Mouse (Mus musculus): ENCODE results near the gene Serpinf1. TPM values are rescaled to one million over a fixed set of nuclear protein-coding genes. Genes with fewer than 3 reads are reported as not detected.

Serpinf1 gene
- polyA plus RNA-seq (2015; fragmentation: Nextera tagmentation; extraction: Ambion mirVana): 37.4 and 40.1 TPM in 2 replicates

DNA sequence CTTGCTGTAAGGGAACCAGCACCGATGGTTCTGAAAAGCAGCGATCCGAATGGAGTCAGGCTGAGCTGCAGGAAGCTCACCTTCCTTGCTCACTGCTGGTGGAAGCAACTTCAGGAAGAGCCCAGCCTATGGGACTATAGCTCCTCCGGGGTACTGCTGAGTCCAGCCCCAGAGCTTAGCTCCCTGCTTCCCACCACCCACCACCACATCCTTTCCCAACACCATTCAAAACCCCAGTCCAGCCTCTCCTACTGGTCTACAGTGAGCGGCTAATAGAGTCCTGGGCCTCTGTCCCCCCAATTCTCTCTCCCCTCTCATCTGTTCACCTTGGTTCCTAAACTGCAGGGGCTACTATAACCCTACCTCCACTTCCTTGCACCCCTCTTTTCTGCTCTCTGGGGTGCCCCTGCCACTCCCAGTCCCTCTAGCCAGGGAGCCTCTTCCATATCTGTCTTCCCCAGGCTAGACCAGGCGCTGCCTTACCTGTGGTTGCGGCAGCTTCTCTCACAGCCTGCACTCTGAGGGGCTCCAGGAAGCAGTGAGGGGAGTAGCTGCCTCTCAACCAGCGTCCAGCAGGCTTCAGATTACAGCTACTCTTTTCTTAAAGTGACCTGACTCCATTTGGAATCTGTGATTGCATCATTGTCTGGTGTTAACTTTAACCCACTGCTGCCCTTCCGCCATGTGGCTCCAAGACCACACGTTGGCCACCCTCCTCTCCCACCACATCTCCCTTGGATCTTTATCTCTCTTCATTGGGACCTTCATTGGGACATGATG, at the start of gene Serpinf1:
Gene Serpinf1, minus strand, starts transcription at position 689 of the 780 bp plus-strand sequence.
- Histone ChIP-seq H3K4me1 (ENCODE audit: control insufficient read depth, insufficient read depth, low read length) (no peaks in the 10 kb centered on the region), H3K36me3 (ENCODE audit: control insufficient read depth, insufficient read depth) (no peaks in the 10 kb centered on the region), H3K27ac (ENCODE audit: low read length) (no peak within 1 kb of the TSS), H3K4me2 (ENCODE audit: low read depth, low read length) (peak within 1 kb of the TSS; percentile 35), H3K4me3 (ENCODE audit: low read length) (peak within 1 kb of the TSS; percentile 38), H3K27me3 (ENCODE audit: control insufficient read depth, insufficient read depth, low read length) (no peaks in the 10 kb centered on the region), H3K9me3 (replicated peaks; ENCODE audit: control insufficient read depth, low read length) (no peaks in the 10 kb centered on the region), H3K9ac (ENCODE audit: low read length) (peak within 1 kb of the TSS; percentile 35)
- no peak for ATAC-seq (replicated peaks; ENCODE audit: extremely low read depth, insufficient read depth, low FRiP score)
- 42% methylated on average over 10 of the region's 10 CpGs for WGBS

DNA sequence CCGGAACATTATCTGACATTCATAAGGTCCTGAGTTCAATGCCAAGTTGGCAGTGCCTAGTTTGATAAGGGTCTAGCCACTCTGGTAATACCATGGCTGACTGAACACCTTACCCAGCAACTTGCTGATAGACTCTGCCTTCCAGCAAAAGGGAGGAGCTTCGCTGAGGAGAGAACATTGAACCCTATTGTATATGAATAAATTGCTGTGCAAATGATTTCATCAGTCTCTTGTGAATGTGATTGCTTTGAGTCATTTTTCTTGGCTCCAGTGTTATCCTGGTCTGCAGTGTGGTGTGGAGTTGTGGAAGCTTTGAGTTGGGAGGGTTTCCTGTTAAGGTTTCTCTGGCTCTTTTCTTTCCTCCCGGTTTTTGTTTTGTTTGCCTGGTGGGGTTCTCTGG, 48.2 kb upstream of the Serpinf1 start:
- no peak for ATAC-seq (replicated peaks; ENCODE audit: extremely low read depth, insufficient read depth, low FRiP score)
- WGBS: 76% methylated on average over 3 of the region's 3 CpGs

DNA sequence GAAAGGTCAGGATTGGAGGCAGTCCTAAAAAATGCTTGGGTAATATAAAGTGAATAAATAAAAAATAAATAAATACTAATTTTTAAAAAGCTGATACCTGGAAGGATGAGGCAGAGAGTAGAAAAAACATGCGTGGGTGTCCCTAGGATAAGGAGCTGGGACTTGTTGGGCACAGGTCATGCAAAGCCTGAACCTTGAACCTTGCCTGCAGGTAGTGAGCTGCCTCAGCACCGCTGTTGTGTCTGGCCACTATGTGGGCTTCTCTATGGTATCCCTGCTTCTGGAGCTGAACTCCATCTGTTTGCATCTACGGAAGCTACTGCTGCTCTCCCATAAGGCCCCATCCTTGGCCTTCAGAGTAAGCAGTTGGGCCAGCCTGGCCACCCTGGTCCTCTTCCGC, 46.8 kb upstream of the Serpinf1 start:
- Histone ChIP-seq H3K4me1 (ENCODE audit: control insufficient read depth, insufficient read depth, low read length) (peaks cover 11% of the 10 kb centered on the region), H3K9ac (ENCODE audit: low read length) (no peak overlapping the region), H3K4me2 (ENCODE audit: low read depth, low read length) (no peak overlapping the region), H3K4me3 (ENCODE audit: low read length) (no peak overlapping the region), H3K36me3 (ENCODE audit: control insufficient read depth, insufficient read depth) (peaks cover 16% of the 10 kb centered on the region), H3K27ac (ENCODE audit: low read length) (no peak overlapping the region), H3K9me3 (replicated peaks; ENCODE audit: control insufficient read depth, low read length) (0 out of 2 replicates have a peak, but pooled peaks cover 3% of the 10 kb centered on the region), H3K27me3 (ENCODE audit: control insufficient read depth, insufficient read depth, low read length) (no peaks in the 10 kb centered on the region)
- 92% methylated on average over 4 of the region's 4 CpGs for WGBS
- no peak for ATAC-seq (replicated peaks; ENCODE audit: extremely low read depth, insufficient read depth, low FRiP score)

More for the DNA sequence above, 48.2 kb upstream of the Serpinf1 start:
- Histone ChIP-seq H3K4me3 (ENCODE audit: low read length) (no peak overlapping the region), H3K9me3 (replicated peaks; ENCODE audit: control insufficient read depth, low read length) (0 out of 2 replicates have a peak, but pooled peaks cover 3% of the 10 kb centered on the region), H3K4me1 (ENCODE audit: control insufficient read depth, insufficient read depth, low read length) (peaks cover 11% of the 10 kb centered on the region), H3K36me3 (ENCODE audit: control insufficient read depth, insufficient read depth) (peaks cover 5% of the 10 kb centered on the region), H3K27me3 (ENCODE audit: control insufficient read depth, insufficient read depth, low read length) (no peaks in the 10 kb centered on the region), H3K27ac (ENCODE audit: low read length) (no peak overlapping the region), H3K4me2 (ENCODE audit: low read depth, low read length) (no peak overlapping the region), H3K9ac (ENCODE audit: low read length) (no peak overlapping the region)

DNA sequence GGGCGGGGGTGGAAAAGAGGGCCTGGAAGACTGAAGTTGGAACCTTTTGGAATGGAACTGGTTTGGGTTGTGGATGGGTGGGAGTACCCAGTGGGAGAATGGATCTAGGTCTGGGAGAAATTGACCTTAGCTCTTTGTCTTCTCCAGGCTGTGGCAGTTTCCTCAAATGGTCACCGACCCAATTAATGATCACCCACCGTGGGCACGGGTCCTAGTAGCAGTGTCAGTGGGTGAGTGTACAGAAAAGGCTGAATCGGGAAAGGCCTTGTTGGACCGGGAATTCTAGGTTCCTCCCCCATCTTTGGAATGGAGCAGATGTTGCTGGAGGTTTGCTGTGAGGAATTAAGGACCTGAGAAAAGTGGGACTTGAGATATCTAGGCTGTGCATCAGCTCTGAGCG, 45.9 kb upstream of the Serpinf1 start:
- Histone ChIP-seq H3K27ac (ENCODE audit: low read length) (no peak overlapping the region; the same call in 1 of the 2 replicates), H3K27me3 (ENCODE audit: control insufficient read depth, insufficient read depth, low read length) (no peaks in the 10 kb centered on the region), H3K9ac (ENCODE audit: low read length) (peak overlapping the region; percentile 84), H3K36me3 (ENCODE audit: control insufficient read depth, insufficient read depth) (peaks cover 16% of the 10 kb centered on the region), H3K4me2 (ENCODE audit: low read depth, low read length) (peak overlapping the region; percentile 94), H3K4me3 (ENCODE audit: low read length) (peak overlapping the region; percentile 63), H3K4me1 (ENCODE audit: control insufficient read depth, insufficient read depth, low read length) (peaks cover 15% of the 10 kb centered on the region), H3K9me3 (replicated peaks; ENCODE audit: control insufficient read depth, low read length) (0 out of 2 replicates have a peak, but pooled peaks cover 3% of the 10 kb centered on the region)
- no peak for ATAC-seq (replicated peaks; ENCODE audit: extremely low read depth, insufficient read depth, low FRiP score)
- 59% methylated on average over 7 of the region's 7 CpGs for WGBS

DNA sequence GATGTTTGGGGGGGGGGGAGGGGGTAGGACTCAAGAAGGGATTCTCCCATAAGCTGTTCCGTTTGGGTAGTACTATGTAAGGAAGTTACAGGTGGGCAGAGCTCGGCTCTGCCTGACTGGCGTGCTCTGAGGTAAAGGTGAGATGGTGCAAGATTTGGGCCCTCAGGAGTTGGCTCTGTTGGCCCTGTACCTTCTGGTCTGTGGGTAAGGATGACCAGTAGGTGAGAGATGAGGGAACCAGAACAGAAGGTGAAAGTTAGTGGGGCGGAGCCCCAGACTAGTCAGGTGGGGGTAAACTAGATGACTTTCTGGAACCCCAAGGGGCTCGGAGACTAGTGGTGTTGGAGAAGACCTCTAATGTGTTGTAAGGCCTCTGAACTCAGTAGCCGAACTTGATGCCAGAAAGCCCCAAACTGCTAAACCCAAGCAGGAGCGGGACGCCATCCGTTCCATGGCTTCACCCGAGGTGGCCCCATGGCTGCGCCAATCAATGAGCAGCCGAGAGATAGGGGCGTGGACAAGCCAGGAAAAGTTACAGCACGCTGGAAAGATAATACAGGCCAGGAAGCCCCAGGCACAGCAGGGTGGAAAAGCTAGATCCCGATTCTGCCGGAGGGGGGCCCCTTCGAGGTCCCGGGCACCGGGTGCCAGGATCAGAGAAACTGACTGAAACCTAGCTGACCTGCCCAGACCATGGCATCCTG, 45.2 kb upstream of the Serpinf1 start:
- peaks cover 16% of the 10 kb centered on the region for H3K36me3 ChIP-seq (ENCODE audit: control insufficient read depth, insufficient read depth)
- H3K27ac ChIP-seq (ENCODE audit: low read length): peak overlapping the region; percentile 28; the same call in 1 of the 2 replicates
- peaks cover 22% of the 10 kb centered on the region for H3K4me1 ChIP-seq (ENCODE audit: control insufficient read depth, insufficient read depth, low read length)
- H3K4me3 ChIP-seq (ENCODE audit: low read length): peak overlapping the region; percentile 63
- peak overlapping the region; percentile 94 for H3K4me2 ChIP-seq (ENCODE audit: low read depth, low read length)
- WGBS: 16% methylated on average over 19 of the region's 19 CpGs
- peak overlapping the region; percentile 84 for H3K9ac ChIP-seq (ENCODE audit: low read length)
- peak; percentile 78 for ATAC-seq (replicated peaks; ENCODE audit: extremely low read depth, insufficient read depth, low FRiP score)
- 0 out of 2 replicates have a peak, but pooled peaks cover 3% of the 10 kb centered on the region for H3K9me3 ChIP-seq (replicated peaks; ENCODE audit: control insufficient read depth, low read length)
- H3K27me3 ChIP-seq (ENCODE audit: control insufficient read depth, insufficient read depth, low read length): no peaks in the 10 kb centered on the region

DNA sequence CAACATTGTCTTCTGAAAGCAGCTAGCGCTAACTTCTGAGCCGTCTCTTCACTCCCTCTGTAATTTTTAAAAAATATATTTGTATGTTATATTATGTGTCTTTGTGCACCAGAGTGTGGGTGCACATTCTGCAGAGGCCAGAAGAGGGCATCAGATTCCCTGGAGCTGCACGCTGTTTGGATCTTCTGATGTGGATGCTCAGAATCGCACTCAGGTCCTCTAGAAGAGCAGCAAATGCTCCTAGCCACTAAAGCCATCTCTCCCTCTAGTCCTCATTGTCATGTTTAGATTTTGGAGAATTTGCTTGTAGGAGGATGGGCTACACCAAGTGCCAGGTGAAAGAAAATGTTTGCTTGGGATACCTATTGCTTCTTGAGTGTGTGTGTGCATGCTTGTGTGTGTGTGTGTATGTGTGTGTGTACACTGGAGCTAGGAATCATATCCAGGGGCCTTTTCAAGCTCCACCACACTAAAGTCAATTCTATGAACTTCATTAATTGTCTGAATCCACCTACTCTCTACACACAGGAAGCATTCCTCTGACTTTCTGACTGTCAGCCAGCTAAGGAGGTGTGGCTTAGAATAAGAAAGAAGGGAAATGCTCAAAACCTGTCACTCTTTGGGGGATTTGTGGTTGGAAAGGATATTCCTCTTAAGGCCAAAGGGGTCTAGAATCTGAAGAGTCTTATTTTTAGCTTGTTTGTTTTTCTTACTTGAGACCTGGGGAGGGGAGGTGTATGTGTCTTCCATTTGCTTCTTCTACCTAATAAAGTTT, 44.4 kb upstream of the Serpinf1 start:
- peak overlapping the region; percentile 94; the same call in 1 of the 2 replicates for H3K4me2 ChIP-seq (ENCODE audit: low read depth, low read length)
- peaks cover 24% of the 10 kb centered on the region for H3K4me1 ChIP-seq (ENCODE audit: control insufficient read depth, insufficient read depth, low read length)
- H3K4me3 ChIP-seq (ENCODE audit: low read length): no peak overlapping the region
- peaks cover 16% of the 10 kb centered on the region for H3K36me3 ChIP-seq (ENCODE audit: control insufficient read depth, insufficient read depth)
- 0 out of 2 replicates have a peak, but pooled peaks cover 3% of the 10 kb centered on the region for H3K9me3 ChIP-seq (replicated peaks; ENCODE audit: control insufficient read depth, low read length)
- ATAC-seq (replicated peaks; ENCODE audit: extremely low read depth, insufficient read depth, low FRiP score): no peak
- no peaks in the 10 kb centered on the region for H3K27me3 ChIP-seq (ENCODE audit: control insufficient read depth, insufficient read depth, low read length)
- H3K9ac ChIP-seq (ENCODE audit: low read length): no peak overlapping the region
- no peak overlapping the region for H3K27ac ChIP-seq (ENCODE audit: low read length)
- WGBS: 97% methylated on average over 4 of the region's 4 CpGs

DNA sequence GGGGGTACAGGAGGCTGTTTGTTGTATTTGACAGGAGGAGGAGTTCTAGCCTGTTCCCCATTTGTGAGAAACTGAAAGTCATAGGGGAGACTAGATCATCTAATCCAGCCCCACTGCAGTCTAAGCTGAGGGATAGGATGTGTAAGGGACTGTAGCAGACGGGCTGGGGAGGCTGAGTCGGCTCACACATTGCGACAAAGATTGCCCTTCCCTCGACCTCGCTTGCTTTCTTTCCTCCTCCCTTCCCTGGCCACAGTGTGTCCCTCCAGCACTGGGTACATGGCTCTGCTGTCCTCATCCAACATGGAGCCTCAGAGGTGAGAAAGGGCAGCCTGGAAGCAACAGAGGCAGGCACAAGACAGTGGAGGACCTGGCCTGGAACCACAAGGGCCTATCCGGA, 42.5 kb upstream of the Serpinf1 start:
- Histone ChIP-seq H3K36me3 (ENCODE audit: control insufficient read depth, insufficient read depth) (peaks cover 16% of the 10 kb centered on the region), H3K9me3 (replicated peaks; ENCODE audit: control insufficient read depth, low read length) (0 out of 2 replicates have a peak, but pooled peaks cover 3% of the 10 kb centered on the region), H3K9ac (ENCODE audit: low read length) (no peak overlapping the region), H3K27ac (ENCODE audit: low read length) (no peak overlapping the region), H3K4me3 (ENCODE audit: low read length) (no peak overlapping the region), H3K4me2 (ENCODE audit: low read depth, low read length) (no peak overlapping the region), H3K4me1 (ENCODE audit: control insufficient read depth, insufficient read depth, low read length) (peaks cover 26% of the 10 kb centered on the region), H3K27me3 (ENCODE audit: control insufficient read depth, insufficient read depth, low read length) (no peaks in the 10 kb centered on the region)
- WGBS: 90% methylated on average over 6 of the region's 6 CpGs
- ATAC-seq (replicated peaks; ENCODE audit: extremely low read depth, insufficient read depth, low FRiP score): no peak

DNA sequence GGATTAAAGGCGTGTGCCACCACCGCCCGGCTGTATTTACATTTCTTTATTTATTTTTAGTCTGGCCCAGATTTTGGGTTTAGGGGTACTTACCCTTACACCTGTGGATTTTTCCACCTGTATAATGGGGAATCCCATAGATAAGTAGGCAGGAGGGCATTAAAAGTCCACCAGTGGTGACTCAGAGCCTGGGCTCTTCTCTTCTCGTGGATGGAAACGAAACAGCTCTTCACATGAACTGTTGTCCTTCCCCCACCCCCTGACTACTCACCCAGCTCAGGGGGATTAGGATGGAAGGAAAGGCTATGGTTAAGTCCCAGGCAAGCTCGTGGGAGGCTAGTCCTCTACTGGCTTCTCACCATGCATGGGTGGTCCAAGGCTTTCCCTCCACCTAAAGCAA, 41.9 kb upstream of the Serpinf1 start:
- Histone ChIP-seq H3K4me3 (ENCODE audit: low read length) (no peak overlapping the region), H3K9ac (ENCODE audit: low read length) (no peak overlapping the region), H3K4me1 (ENCODE audit: control insufficient read depth, insufficient read depth, low read length) (peaks cover 33% of the 10 kb centered on the region), H3K4me2 (ENCODE audit: low read depth, low read length) (no peak overlapping the region), H3K36me3 (ENCODE audit: control insufficient read depth, insufficient read depth) (peaks cover 16% of the 10 kb centered on the region), H3K27ac (ENCODE audit: low read length) (no peak overlapping the region), H3K9me3 (replicated peaks; ENCODE audit: control insufficient read depth, low read length) (0 out of 2 replicates have a peak, but pooled peaks cover 3% of the 10 kb centered on the region), H3K27me3 (ENCODE audit: control insufficient read depth, insufficient read depth, low read length) (no peaks in the 10 kb centered on the region)
- ATAC-seq (replicated peaks; ENCODE audit: extremely low read depth, insufficient read depth, low FRiP score): no peak
- 90% methylated on average over 6 of the region's 6 CpGs for WGBS
